Mouse (Mus musculus): Measurements from ENCODE around the gene Shroom2. TPM values are rescaled to one million over a fixed set of nuclear protein-coding genes. Genes with fewer than 3 reads are reported as not detected.

Shroom2 gene
- total and polyA plus RNA-seq, 2 experiments, result 5.9 to 8.6 TPM

DNA sequence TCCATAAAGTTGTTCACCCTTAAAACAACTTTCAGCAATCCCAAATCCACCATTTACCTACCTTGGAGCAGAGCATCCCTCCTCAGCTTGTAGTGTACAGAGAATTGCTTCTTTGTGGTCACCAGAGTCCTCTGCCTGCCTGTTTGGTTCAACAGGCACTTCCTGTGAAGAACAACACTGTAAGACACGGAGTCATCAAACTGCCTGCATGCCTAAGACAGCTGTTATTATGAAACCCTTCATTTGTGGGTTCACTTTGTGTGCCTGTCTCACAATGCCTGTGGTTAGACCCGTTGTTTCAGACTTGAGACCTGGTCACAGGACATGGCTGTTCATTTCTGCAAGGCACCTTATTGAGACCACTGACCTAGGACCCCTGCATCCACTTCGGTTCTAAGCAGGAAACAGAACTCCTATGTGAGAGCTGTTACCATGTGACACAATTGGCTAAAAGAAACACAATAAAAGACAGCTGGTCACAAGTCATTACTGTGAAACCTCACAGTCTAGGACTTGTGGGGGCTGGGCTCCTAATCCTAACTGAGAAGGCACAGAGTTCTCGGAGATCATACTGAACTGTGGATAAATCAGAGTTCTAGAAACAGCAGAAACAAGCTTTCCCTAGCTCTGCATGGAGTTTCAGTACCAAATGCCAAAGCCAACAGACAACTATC is 111.8 kb downstream of the Shroom2 start:
- Histone ChIP-seq H3K36me3 (ENCODE audit: control insufficient read depth, insufficient read depth, low read length) (peaks cover 3% of the 10 kb centered on the region), H3K9ac (ENCODE audit: low read depth, low read length) (no peak overlapping the region), H3K79me2 (ENCODE audit: control insufficient read depth, insufficient read depth, low read length) (no peaks in the 10 kb centered on the region; the same call in 1 of the 2 replicates), H3K4me3 (ENCODE audit: insufficient read depth, low read depth, low read length) (no peak overlapping the region), H3K27ac (replicated peaks; ENCODE audit: insufficient read depth, low read depth, low read length) (no peak overlapping the region), H3K27me3 (ENCODE audit: control insufficient read depth, insufficient read depth, low read length) (no peaks in the 10 kb centered on the region), H3K4me1 (ENCODE audit: control insufficient read depth, insufficient read depth, low read length) (no peaks in the 10 kb centered on the region)
- no peak for DNase-seq (ENCODE audit: extremely low read depth, low read depth, low spot score)
- WGBS, result 85% methylated on average over 4 of the region's 4 CpGs
- TF ChIP-seq POLR2A (IDR thresholded peaks at IDR 0.05; ENCODE audit: extremely low read depth, insufficient read depth, low read length) (no peak), CTCF (IDR thresholded peaks at IDR 0.05; ENCODE audit: low read depth, low read length) (no peak)

DNA sequence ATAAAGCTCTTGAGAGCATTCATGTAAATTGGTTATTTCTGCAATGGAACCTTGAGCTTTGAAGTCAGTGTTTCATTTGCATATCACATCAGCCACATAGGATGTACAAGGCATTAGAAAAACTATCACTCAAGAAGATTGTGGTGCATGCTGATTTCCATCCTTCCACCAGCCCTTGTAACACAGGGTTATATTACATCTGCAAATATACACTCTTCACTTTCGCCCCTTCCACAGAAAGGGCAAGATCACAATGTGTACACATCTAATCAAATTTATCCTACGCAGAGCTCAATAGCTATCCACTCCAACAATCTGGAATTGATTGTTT is 112.7 kb downstream of the Shroom2 start:
- no peak for DNase-seq (ENCODE audit: extremely low read depth, low read depth, low spot score)
- no peak for TF ChIP-seq POLR2A (IDR thresholded peaks at IDR 0.05; ENCODE audit: extremely low read depth, insufficient read depth, low read length)
- Histone ChIP-seq H3K4me3 (ENCODE audit: insufficient read depth, low read depth, low read length) (no peak overlapping the region), H3K36me3 (ENCODE audit: control insufficient read depth, insufficient read depth, low read length) (peaks cover 3% of the 10 kb centered on the region), H3K27me3 (ENCODE audit: control insufficient read depth, insufficient read depth, low read length) (no peaks in the 10 kb centered on the region), H3K4me1 (ENCODE audit: control insufficient read depth, insufficient read depth, low read length) (no peaks in the 10 kb centered on the region), H3K27ac (replicated peaks; ENCODE audit: insufficient read depth, low read depth, low read length) (no peak overlapping the region), H3K9ac (ENCODE audit: low read depth, low read length) (no peak overlapping the region), H3K79me2 (ENCODE audit: control insufficient read depth, insufficient read depth, low read length) (no peaks in the 10 kb centered on the region; the same call in 1 of the 2 replicates)
- 83% methylated on average over 2 of the region's 2 CpGs for WGBS

- H3K4me3 ChIP-seq (ENCODE audit: insufficient read depth, low read depth, low read length), result no peak overlapping the region
- H3K79me2 ChIP-seq (ENCODE audit: control insufficient read depth, insufficient read depth, low read length), result no peaks in the 10 kb centered on the region; the same call in 1 of the 2 replicates
- TF ChIP-seq CTCF (IDR thresholded peaks at IDR 0.05; ENCODE audit: low read depth, low read length) (no peak), POLR2A (IDR thresholded peaks at IDR 0.05; ENCODE audit: extremely low read depth, insufficient read depth, low read length) (no peak)
- no peaks in the 10 kb centered on the region for H3K27me3 ChIP-seq (ENCODE audit: control insufficient read depth, insufficient read depth, low read length)
- H3K27ac ChIP-seq (replicated peaks; ENCODE audit: insufficient read depth, low read depth, low read length), result no peak overlapping the region
- H3K4me1 ChIP-seq (ENCODE audit: control insufficient read depth, insufficient read depth, low read length), result no peaks in the 10 kb centered on the region
- H3K36me3 ChIP-seq (ENCODE audit: control insufficient read depth, insufficient read depth, low read length), result peaks cover 3% of the 10 kb centered on the region
- H3K9ac ChIP-seq (ENCODE audit: low read depth, low read length), result no peak overlapping the region
- WGBS, result 95% methylated on average over 8 of the region's 8 CpGs
- DNase-seq (ENCODE audit: extremely low read depth, low read depth, low spot score), result no peak
Measured at GRCm38 (mm10) chrX:152655796-152656608, 113.3 kb downstream of the Shroom2 start.

DNA sequence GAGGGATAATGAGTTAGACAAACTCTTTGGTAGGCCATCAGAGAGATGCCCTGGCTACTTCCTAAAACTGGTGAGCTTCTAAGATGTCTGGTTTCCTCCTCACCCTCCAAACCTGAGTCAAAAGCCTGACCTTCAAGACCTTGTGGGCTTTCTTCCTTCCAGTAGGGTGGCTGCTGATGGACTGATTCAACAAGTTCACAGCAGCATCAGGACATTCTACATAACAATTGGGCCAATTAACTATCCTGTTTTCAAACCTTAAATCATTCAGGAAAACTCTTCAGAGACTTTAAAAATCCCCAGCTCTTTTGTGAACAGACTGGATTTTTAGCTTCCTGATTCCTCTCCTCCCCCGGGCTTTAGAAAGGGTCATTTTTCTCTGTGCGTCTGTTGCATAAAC is 116.6 kb downstream of the Shroom2 start:
- TF ChIP-seq CTCF (IDR thresholded peaks at IDR 0.05; ENCODE audit: low read depth, low read length) (no peak), POLR2A (IDR thresholded peaks at IDR 0.05; ENCODE audit: extremely low read depth, insufficient read depth, low read length) (no peak)
- 0 out of 2 replicates have a peak, but pooled peaks cover 2% of the 10 kb centered on the region for H3K4me1 ChIP-seq (ENCODE audit: control insufficient read depth, insufficient read depth, low read length)

DNA sequence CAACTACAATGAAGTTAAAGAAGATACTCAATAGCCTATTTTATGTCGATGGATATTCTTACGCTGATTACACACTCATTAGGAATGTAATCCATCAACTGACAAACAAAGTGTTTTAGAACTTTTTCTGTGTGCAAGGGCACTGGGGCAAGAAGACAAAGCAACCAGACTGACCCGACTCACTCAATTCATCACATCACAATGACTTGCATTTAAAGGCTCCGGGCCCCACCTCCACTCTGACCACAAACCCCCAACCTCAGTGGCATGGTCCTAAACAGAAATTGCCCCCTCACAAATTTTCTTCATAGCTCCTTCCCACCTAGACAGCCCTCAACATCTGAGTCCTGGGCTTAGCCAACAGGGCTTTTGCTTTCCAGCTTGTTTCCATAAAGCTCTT is 124.4 kb downstream of the Shroom2 start:
- no peak for DNase-seq (ENCODE audit: extremely low read depth, low read depth, low spot score)
- Histone ChIP-seq H3K36me3 (ENCODE audit: control insufficient read depth, insufficient read depth, low read length) (no peaks in the 10 kb centered on the region), H3K4me3 (ENCODE audit: insufficient read depth, low read depth, low read length) (no peak overlapping the region), H3K79me2 (ENCODE audit: control insufficient read depth, insufficient read depth, low read length) (peaks cover 2% of the 10 kb centered on the region; the same call in 1 of the 2 replicates), H3K27me3 (ENCODE audit: control insufficient read depth, insufficient read depth, low read length) (no peaks in the 10 kb centered on the region), H3K9ac (ENCODE audit: low read depth, low read length) (no peak overlapping the region), H3K27ac (replicated peaks; ENCODE audit: insufficient read depth, low read depth, low read length) (no peak overlapping the region), H3K4me1 (ENCODE audit: control insufficient read depth, insufficient read depth, low read length) (0 out of 2 replicates have a peak, but pooled peaks cover 2% of the 10 kb centered on the region)
- WGBS, result 74% methylated on average over 4 of the region's 4 CpGs
- TF ChIP-seq CTCF (IDR thresholded peaks at IDR 0.05; ENCODE audit: low read depth, low read length) (no peak), POLR2A (IDR thresholded peaks at IDR 0.05; ENCODE audit: extremely low read depth, insufficient read depth, low read length) (no peak)

More for the DNA sequence above, 116.6 kb downstream of the Shroom2 start:
- 93% methylated on average over 2 of the region's 2 CpGs for WGBS
- no peak for DNase-seq (ENCODE audit: extremely low read depth, low read depth, low spot score)
- H3K27me3 ChIP-seq (ENCODE audit: control insufficient read depth, insufficient read depth, low read length), result no peaks in the 10 kb centered on the region
- H3K4me3 ChIP-seq (ENCODE audit: insufficient read depth, low read depth, low read length), result no peak overlapping the region
- no peak overlapping the region for H3K9ac ChIP-seq (ENCODE audit: low read depth, low read length)
- H3K36me3 ChIP-seq (ENCODE audit: control insufficient read depth, insufficient read depth, low read length), result peaks cover 3% of the 10 kb centered on the region
- H3K79me2 ChIP-seq (ENCODE audit: control insufficient read depth, insufficient read depth, low read length), result peaks cover 2% of the 10 kb centered on the region; the same call in 1 of the 2 replicates
- no peak overlapping the region for H3K27ac ChIP-seq (replicated peaks; ENCODE audit: insufficient read depth, low read depth, low read length)
